Mouse (Mus musculus) CH12.LX (cell line): ENCODE data around the gene Acrbp. TPM values are rescaled to one million over a fixed set of nuclear protein-coding genes. Genes with fewer than 3 reads are reported as not detected.
A peak's percentile ranks its signal among the peaks of the same experiment; 100 is the strongest.

ENCODE experiments used
- DNase-seq: peaks from one replicate; pipeline ENCODE4 v3.0.0-alpha.2; 2013; ENCODE audit errors: extremely low read depth
- H3K27ac ChIP-seq: 2 replicates; pipeline ENCODE4 v1.5.1; 2012; ENCODE audit warnings: low read depth, mild to moderate bottlenecking, control low read depth, moderate library complexity; ENCODE audit not compliant: insufficient read depth
- H3K27me3 ChIP-seq: replicated peaks from 2 replicates; pipeline ENCODE3; 2012; ENCODE audit warnings: inconsistent platforms
- H3K36me3 ChIP-seq, 2 experiments: replicated peaks in 1 of 2; 2 replicates each; pipeline versions ENCODE3 to v1.6.1; 2012; ENCODE audit warnings: inconsistent platforms in 1 of 2, low read length in 1 of 2, mild to moderate bottlenecking in 1 of 2, mixed read lengths in 1 of 2, moderate library complexity in 1 of 2; ENCODE audit not compliant: control insufficient read depth in 1 of 2, insufficient read depth in 1 of 2
- H3K4me1 ChIP-seq, 2 experiments: 2 replicates each; pipeline ENCODE4 v1.6.1; 2012; ENCODE audit warnings: inconsistent platforms in 1 of 2, moderate library complexity in 1 of 2; ENCODE audit not compliant: insufficient read depth in 2 of 2, control insufficient read depth in 1 of 2
- H3K4me2 ChIP-seq: 2 replicates; pipeline ENCODE4 v1.6.1; 2012; ENCODE audit warnings: low read depth, mild to moderate bottlenecking, control low read depth; ENCODE audit not compliant: poor library complexity, insufficient read depth, severe bottlenecking
- H3K4me3 ChIP-seq, 3 experiments: fragments of 150-350 bp in 1 of 3; sonication (generic) in 1 of 3; replicated peaks in 1 of 3; 2 replicates each; pipeline versions ENCODE3 to v1.5.1; 2011 to 2012; ENCODE audit warnings: low read depth in 2 of 3, low read length in 2 of 3, mild to moderate bottlenecking in 2 of 3, moderate library complexity in 2 of 3, control low read depth in 1 of 3, improper control_type of control experiment in 1 of 3, inconsistent platforms in 1 of 3, mixed read lengths in 1 of 3; ENCODE audit not compliant: poor library complexity in 1 of 3
- H3K79me2 ChIP-seq: replicated peaks from 2 replicates; pipeline ENCODE4 v1.6.1; 2012; ENCODE audit warnings: mild to moderate bottlenecking, moderate library complexity; ENCODE audit not compliant: control insufficient read depth, poor library complexity, insufficient read depth, severe bottlenecking; ENCODE audit errors: extremely low read depth
- H3K9ac ChIP-seq: 2 replicates; pipeline ENCODE4 v1.6.1; 2012; ENCODE audit warnings: low read depth, mild to moderate bottlenecking, control low read depth, moderate library complexity; ENCODE audit not compliant: insufficient read depth
- H3K9me3 ChIP-seq: replicated peaks from 2 replicates; pipeline ENCODE3; 2012; ENCODE audit warnings: low read length, inconsistent platforms, mixed read lengths
- BHLHE40 ChIP-seq: IDR thresholded peaks from 2 replicates; pipeline ENCODE4 v1.6.1; 2011; ENCODE audit warnings: mild to moderate bottlenecking, low read depth, low read length, improper control_type of control experiment
- CHD1 ChIP-seq: IDR thresholded peaks from 2 replicates; pipeline ENCODE4 v1.6.1; 2012; ENCODE audit warnings: low read depth, low read length, improper control_type of control experiment, inconsistent platforms
- CHD2 ChIP-seq: IDR thresholded peaks from 2 replicates; pipeline ENCODE4 v1.6.1; 2011; ENCODE audit warnings: low read length, improper control_type of control experiment
- CTCF ChIP-seq, 2 experiments: IDR thresholded peaks in 1 of 2; conservative IDR thresholded peaks in 1 of 2; 2 replicates each; pipeline ENCODE4 v1.5.1; 2011 to 2012; ENCODE audit warnings: low read depth in 2 of 2, low read length in 2 of 2, improper control_type of control experiment in 1 of 2, inconsistent platforms in 1 of 2, mild to moderate bottlenecking in 1 of 2, moderate library complexity in 1 of 2
- ELF1 ChIP-seq: IDR thresholded peaks from 2 replicates; pipeline ENCODE4 v1.6.1; 2014; ENCODE audit warnings: low read depth, mild to moderate bottlenecking, inconsistent platforms, low read length, improper control_type of control experiment
- EP300 ChIP-seq: IDR thresholded peaks from 2 replicates; pipeline ENCODE4 v1.6.1; 2011; ENCODE audit warnings: low read length, improper control_type of control experiment
- ETS1 ChIP-seq: conservative IDR thresholded peaks from 2 replicates; pipeline ENCODE4 v1.6.1; 2012; ENCODE audit warnings: low read depth, mild to moderate bottlenecking, inconsistent platforms, low read length, improper control_type of control experiment, moderate library complexity
- HCFC1 ChIP-seq: IDR thresholded peaks from 2 replicates; pipeline ENCODE4 v1.6.1; 2012; ENCODE audit warnings: low read depth, mild to moderate bottlenecking, inconsistent platforms, low read length, improper control_type of control experiment
- IRF4 ChIP-seq: IDR thresholded peaks from 2 replicates; pipeline ENCODE4 v1.6.1; 2014; ENCODE audit warnings: low read depth, mild to moderate bottlenecking, inconsistent platforms, low read length, improper control_type of control experiment
- JUN ChIP-seq: IDR thresholded peaks from 2 replicates; pipeline ENCODE4 v1.6.1; 2011; ENCODE audit warnings: low read depth, mild to moderate bottlenecking, low read length, improper control_type of control experiment, moderate library complexity; ENCODE audit not compliant: insufficient read depth
- MAX ChIP-seq: IDR thresholded peaks from 2 replicates; pipeline ENCODE4 v1.6.1; 2011; ENCODE audit warnings: low read length, improper control_type of control experiment
- MAZ ChIP-seq: IDR thresholded peaks from 2 replicates; pipeline ENCODE4 v1.6.1; 2012; ENCODE audit warnings: low read depth, mild to moderate bottlenecking, inconsistent platforms, low read length, improper control_type of control experiment, moderate library complexity
- MEF2A ChIP-seq: IDR thresholded peaks from 2 replicates; pipeline ENCODE4 v1.6.1; 2014; ENCODE audit warnings: low read depth, mild to moderate bottlenecking, inconsistent platforms, low read length, improper control_type of control experiment, borderline replicate concordance
- MXI1 ChIP-seq: IDR thresholded peaks from 2 replicates; pipeline ENCODE4 v1.6.1; 2011; ENCODE audit warnings: mild to moderate bottlenecking, low read depth, low read length, improper control_type of control experiment
- NELFE ChIP-seq: IDR thresholded peaks from 2 replicates; pipeline ENCODE4 v1.6.1; 2011; ENCODE audit warnings: low read depth, low read length, improper control_type of control experiment
- NRF1 ChIP-seq: IDR thresholded peaks from 2 replicates; pipeline ENCODE4 v1.6.1; 2014; ENCODE audit warnings: low read depth, mild to moderate bottlenecking, inconsistent platforms, low read length, improper control_type of control experiment, moderate library complexity
- PAX5 ChIP-seq: IDR thresholded peaks from 2 replicates; pipeline ENCODE4 v1.6.1; 2012; ENCODE audit warnings: low read length, inconsistent platforms, mixed read lengths
- POLR2A ChIP-seq: IDR thresholded peaks from 2 replicates; pipeline ENCODE4 v1.6.1; 2011; ENCODE audit warnings: low read depth, mild to moderate bottlenecking, improper control_type of control experiment, low read length
- RAD21 ChIP-seq: IDR thresholded peaks from 2 replicates; pipeline ENCODE4 v1.6.1; 2011; ENCODE audit warnings: low read depth, mild to moderate bottlenecking, low read length, improper control_type of control experiment, moderate library complexity
- SIN3A ChIP-seq: IDR thresholded peaks from 2 replicates; pipeline ENCODE4 v1.6.1; 2012; ENCODE audit warnings: low read length, improper control_type of control experiment, inconsistent platforms
- SMC3 ChIP-seq: IDR thresholded peaks from 2 replicates; pipeline ENCODE4 v1.6.1; 2011; ENCODE audit warnings: low read depth, low read length, improper control_type of control experiment
- UBTF ChIP-seq: IDR thresholded peaks from 2 replicates; pipeline ENCODE4 v1.6.1; 2012; ENCODE audit warnings: low read depth, mild to moderate bottlenecking, inconsistent platforms, low read length, improper control_type of control experiment, moderate library complexity
- USF1 ChIP-seq: IDR thresholded peaks from 2 replicates; pipeline ENCODE4 v1.6.1; 2014; ENCODE audit warnings: low read depth, mild to moderate bottlenecking, inconsistent platforms, low read length, improper control_type of control experiment
- USF2 ChIP-seq: conservative IDR thresholded peaks from 2 replicates; pipeline ENCODE4 v1.6.1; 2011; ENCODE audit warnings: low read depth, low read length, improper control_type of control experiment
- ZC3H11A ChIP-seq: IDR thresholded peaks from 2 replicates; pipeline ENCODE4 v1.6.1; 2012; ENCODE audit warnings: low read depth, mild to moderate bottlenecking, inconsistent platforms, low read length, improper control_type of control experiment
- ZKSCAN1 ChIP-seq: IDR thresholded peaks from 2 replicates; pipeline ENCODE4 v1.6.1; 2012; ENCODE audit warnings: low read depth, inconsistent platforms, low read length, improper control_type of control experiment, borderline replicate concordance
- ZNF384 ChIP-seq: IDR thresholded peaks from 2 replicates; pipeline ENCODE4 v1.6.1; 2012; ENCODE audit warnings: low read depth, low read length, improper control_type of control experiment, inconsistent platforms
- dilution Hi-C: fragments of 300-500 bp; cut with MboI; formaldehyde crosslinking; loops from 2 replicates; pipeline ENCODE4 v1.14.3; 2020; ENCODE audit warnings: low sequenced_read_pairs; ENCODE audit not compliant: extremely low pct_unique_long_range_greater_than_20kb, extremely low pct_ligation_motif_present
- in situ Hi-C: fragments of 300-500 bp; cut with MboI; formaldehyde crosslinking; loops from 3 replicates; pipeline ENCODE4 v1.14.3; 2019; ENCODE audit warnings: low sequenced_read_pairs, low pct_ligation_motif_present, low pct_unique_long_range_greater_than_20kb, mixed read lengths
- polyA plus RNA-seq: library from polyadenylated mRNA; unstranded; fragments of >175 nt; gene quantifications from 2 replicates; pipeline ENCODE4 v1.2.1, GENCODE M21; 2012; ENCODE audit warnings: low read depth; ENCODE audit not compliant: insufficient read length
- total RNA-seq, 2 experiments: library from RNA; depleted of rRNA; stranded (reverse); fragments of 300-350 nt in 1 of 2; fragments of >200 nt in 1 of 2; gene quantifications; 2 replicates each; pipeline ENCODE4 v1.2.3; 2012 to 2014

The Acrbp gene
- total and polyA plus RNA-seq, 3 experiments: 1.7 to 4.9 (median 3.3) TPM

DNA sequence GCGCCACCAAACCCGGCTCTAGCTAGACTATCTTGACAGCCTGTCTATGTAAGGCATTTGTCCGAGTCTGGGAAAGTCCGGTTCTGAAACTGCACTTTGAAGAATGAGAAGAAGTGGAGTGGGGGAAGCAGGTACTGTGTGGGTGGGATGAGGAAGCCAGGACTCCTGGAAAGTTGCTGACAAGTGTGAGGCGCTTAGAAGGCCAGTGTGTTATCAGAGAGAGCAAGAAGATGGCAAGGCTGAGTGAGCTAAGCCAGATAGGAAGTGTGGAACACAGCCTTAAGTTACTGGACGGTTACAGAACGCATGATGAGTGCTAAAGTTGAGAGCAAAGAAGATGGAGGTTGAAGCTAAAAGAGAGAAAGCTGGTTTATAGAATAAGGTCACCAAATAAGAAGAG lies 7.4 kb upstream of the Acrbp start:
- peaks cover 33 to 57% of the 10 kb centered on the region in 2 experiments for H3K36me3 ChIP-seq
- no peak overlapping the region for H3K9ac ChIP-seq
- H3K4me3 ChIP-seq: no peak overlapping the region
- no peaks in the 10 kb centered on the region for H3K9me3 ChIP-seq
- dilution Hi-C loops: no loop called here
- in situ Hi-C loops: loop anchor here (10.0 to 25.0 kb wide), 2 partner anchors 53 to 180 kb away; partner anchors contain the start of genes Chd4, Gpr162 and P3h3
- no peaks in the 10 kb centered on the region for H3K27me3 ChIP-seq
- no peak overlapping the region for H3K27ac ChIP-seq
- H3K4me2 ChIP-seq: no peak overlapping the region
- peaks cover 7 to 25% of the 10 kb centered on the region in 2 experiments; a peak in 3 of 4 replicates for H3K4me1 ChIP-seq
- TF ChIP-seq MAZ: no peak
- TF ChIP-seq MXI1: no peak
- no peak for TF ChIP-seq ZC3H11A
- TF ChIP-seq ZNF384: no peak
- TF ChIP-seq ZKSCAN1: no peak
- no peak for TF ChIP-seq JUN
- TF ChIP-seq CHD2: no peak
- no peak for TF ChIP-seq USF1
- TF ChIP-seq SMC3: no peak
- DNase-seq: no peak
- peaks cover 23% of the 10 kb centered on the region for H3K79me2 ChIP-seq

DNA sequence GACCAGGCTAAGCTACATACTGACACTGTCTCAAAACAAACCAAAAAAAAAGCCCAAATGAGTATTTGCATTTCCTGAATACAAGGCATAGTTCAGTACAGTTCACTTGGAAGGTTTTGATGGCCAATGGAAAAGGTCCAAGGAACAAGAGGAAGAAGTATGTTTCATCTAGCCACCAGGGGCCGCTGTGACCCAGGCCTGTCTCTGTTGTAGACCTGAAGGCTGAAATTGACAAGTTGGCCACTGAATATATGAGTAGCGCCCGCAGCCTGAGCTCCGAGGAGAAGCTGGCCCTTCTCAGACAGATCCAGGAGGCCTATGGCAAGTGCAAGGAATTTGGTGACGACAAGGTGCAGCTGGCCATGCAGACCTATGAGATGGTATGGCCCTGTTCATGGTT lies 2.8 kb upstream of the Acrbp start:
- Histone ChIP-seq H3K4me2 (no peak overlapping the region), H3K36me3 (peaks cover 68 to 88% of the 10 kb centered on the region in 2 experiments), H3K9ac (no peak overlapping the region), H3K27me3 (no peaks in the 10 kb centered on the region), H3K79me2 (peaks cover 8% of the 10 kb centered on the region), H3K4me3 (no peak overlapping the region), H3K27ac (no peak overlapping the region), H3K4me1 (peaks cover 4 to 7% of the 10 kb centered on the region in 2 experiments; a peak in 2 of 4 replicates), H3K9me3 (no peaks in the 10 kb centered on the region)
- DNase-seq: peak; percentile 81
- dilution Hi-C loops (no loop called here), in situ Hi-C loops (loop anchor here (10.0 to 25.0 kb wide), 2 partner anchors 48 to 184 kb away; partner anchors contain the start of genes Chd4, Gpr162 and P3h3)
- TF ChIP-seq IRF4 (no peak), NELFE (no peak), UBTF (no peak), USF1 (no peak), ELF1 (no peak), RAD21 (peak; percentile 79), CHD1 (no peak), HCFC1 (no peak), ZC3H11A (no peak), JUN (no peak), MAX (no peak), MEF2A (no peak), CTCF (conservative IDR thresholded peaks at IDR 0.05 in 1 of 2, IDR thresholded peaks at IDR 0.05 in 1 of 2; ENCODE audit: low read depth in 2 of 2, low read length in 2 of 2) (peak; percentile 83 to 94), NRF1 (no peak), SIN3A (no peak), SMC3 (peak; percentile 92), USF2 (no peak), PAX5 (no peak), POLR2A (no peak), BHLHE40 (no peak), EP300 (no peak), ETS1 (no peak), ZNF384 (no peak)
